Mouse (Mus musculus) fibroblast of lung, adult 2 months (primary cell): ENCODE measurements around the gene Cdk14.
A peak's percentile ranks its signal among the peaks of the same experiment; 100 is the strongest.

Experiments used
- DNase-seq: peaks from one replicate; pipeline ENCODE4 v3.0.0-alpha.2; 2011; ENCODE audit warnings: low read depth

Gene Cdk14

DNA sequence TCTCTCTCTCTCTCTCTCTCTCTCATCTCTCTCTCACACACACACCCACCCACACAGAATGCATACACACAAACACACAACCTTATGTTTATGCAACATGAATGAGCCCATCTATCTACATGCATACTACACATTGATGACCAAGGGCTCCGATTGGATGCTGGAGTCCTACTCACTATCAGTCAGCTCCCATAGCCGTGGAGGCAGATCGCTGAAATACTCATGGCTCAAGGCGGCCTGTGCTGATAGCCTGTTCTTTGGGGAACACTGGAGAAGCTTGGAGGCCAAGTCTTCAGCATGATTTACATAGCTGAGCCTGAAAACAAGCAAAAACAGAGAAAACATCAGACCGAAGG, 526.3 kb downstream of the Cdk14 start:
- no peak for DNase-seq

DNA sequence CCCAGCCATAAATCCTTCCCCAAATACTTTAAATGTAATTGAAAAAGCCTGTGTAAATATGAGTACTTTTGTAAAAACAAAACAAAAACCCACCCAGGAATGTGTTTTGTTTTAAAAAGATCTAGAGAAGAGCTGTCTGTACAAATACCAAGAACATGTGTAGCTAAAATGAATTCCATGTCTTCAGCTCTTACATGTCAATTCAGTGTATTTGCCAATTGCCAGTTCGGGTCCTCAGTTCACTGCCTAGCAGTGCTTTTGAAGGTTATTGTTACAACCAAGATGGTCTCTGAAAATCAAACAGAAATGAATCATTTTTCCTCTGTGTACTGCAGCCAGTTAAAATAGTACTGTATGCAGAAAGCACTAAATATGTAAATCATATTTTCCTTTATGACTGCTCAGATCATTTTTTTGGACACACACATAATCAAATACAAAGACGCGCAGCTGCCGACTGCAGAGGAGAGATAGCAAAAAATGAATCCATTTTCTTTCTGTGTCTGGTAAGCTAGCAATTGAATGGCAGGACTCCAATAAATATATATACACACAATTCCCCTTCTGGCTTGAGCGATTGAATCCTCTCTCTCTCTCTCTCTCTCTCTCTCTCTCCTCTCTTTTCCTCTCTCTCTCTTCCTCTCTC, 526.8 kb downstream of the Cdk14 start:
- DNase-seq, result peak; percentile 13

- no peak for DNase-seq
Observed at GRCm38 (mm10) chr5:4892734-4893133, 527.4 kb downstream of the Cdk14 start.

GRCm38 (mm10) chr5:4891862-4892704, 528.0 kb downstream of the Cdk14 start:
- no peak for DNase-seq

DNA sequence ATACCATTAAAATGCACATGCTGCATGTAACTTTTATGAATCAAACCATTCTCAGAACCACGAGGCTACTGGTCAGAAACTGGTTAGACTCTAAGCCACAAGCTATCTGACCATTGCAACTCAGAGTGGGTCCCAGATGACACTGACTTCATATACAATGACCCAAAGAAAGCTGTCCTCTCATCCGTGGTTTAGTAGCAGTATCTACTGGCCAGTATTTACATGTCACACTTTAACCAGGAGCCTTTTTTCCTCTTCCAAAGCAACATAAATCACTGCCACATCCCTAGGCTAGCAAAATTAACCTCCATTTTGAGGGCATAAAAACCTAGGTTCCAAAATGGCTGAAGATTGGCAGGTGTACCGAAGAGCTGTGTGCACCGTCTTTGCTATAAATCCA, 533.0 kb downstream of the Cdk14 start:
- no peak for DNase-seq

- no peak for DNase-seq
Observed at GRCm38 (mm10) chr5:4882841-4883240, 537.3 kb downstream of the Cdk14 start.

DNA sequence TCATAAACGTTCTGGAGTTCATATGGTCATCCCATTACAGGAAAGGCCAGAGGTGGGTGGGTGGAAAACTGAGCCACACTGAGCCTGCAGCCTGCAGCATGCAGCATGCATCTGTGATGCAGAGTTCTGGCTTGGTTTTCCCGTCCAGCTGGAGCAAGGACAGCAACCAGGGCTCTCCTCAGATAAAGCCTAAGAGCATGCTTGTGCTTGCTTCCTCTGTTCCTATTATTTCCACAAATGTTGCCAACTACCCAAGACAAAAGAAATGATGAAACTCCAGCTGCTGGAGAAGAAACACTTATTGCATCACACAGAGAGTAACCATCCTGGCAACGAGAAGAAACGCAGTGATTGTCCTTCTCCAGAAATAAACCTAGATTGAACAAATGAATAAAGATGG, 539.8 kb downstream of the Cdk14 start:
- peak; percentile 11 for DNase-seq

DNA sequence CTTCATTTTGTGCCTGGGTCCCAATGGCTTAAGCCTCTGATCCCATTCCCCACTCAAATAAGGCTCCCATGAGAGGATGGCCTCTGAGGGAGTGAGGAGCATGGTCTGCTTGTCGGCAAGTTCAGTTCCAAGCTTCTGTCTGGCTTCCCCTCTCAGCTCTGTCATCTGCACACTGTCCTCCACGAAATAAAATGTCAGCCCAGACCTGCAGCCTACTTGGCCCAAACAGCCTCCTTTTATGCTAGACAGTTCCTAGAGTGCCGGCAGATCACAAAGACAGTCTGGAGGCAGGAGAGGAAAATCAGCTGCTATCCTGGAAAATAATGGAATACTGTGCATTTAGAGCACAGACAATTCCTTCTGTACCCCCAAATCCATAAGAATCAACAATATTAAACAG, 541.2 kb downstream of the Cdk14 start:
- no peak for DNase-seq

- DNase-seq, result no peak
Observed at GRCm38 (mm10) chr5:4877638-4878037, 542.5 kb downstream of the Cdk14 start.

GRCm38 (mm10) chr5:4877131-4877631, 542.9 kb downstream of the Cdk14 start:
- DNase-seq, result no peak

DNA sequence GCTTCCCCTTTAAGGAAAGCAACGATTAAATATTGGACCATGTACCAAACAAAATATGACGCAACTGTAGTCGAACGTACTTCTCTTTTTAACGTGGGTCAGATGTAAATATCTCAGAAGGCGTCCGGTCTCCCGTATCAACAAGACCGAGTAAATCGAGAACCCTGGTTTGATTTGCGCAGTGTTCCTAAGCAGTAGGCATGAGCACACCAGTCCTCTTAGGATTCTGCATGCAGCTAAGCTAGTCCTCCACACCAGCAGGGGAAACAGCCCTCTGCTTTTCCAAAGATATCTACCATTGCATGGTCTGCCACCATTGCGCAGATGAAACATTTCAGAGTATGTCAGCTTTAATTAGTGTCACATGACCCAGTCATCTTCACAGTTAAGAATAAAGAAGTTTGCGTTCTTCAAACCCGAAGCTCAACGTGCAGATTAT, 543.4 kb downstream of the Cdk14 start:
- DNase-seq, result no peak

DNA sequence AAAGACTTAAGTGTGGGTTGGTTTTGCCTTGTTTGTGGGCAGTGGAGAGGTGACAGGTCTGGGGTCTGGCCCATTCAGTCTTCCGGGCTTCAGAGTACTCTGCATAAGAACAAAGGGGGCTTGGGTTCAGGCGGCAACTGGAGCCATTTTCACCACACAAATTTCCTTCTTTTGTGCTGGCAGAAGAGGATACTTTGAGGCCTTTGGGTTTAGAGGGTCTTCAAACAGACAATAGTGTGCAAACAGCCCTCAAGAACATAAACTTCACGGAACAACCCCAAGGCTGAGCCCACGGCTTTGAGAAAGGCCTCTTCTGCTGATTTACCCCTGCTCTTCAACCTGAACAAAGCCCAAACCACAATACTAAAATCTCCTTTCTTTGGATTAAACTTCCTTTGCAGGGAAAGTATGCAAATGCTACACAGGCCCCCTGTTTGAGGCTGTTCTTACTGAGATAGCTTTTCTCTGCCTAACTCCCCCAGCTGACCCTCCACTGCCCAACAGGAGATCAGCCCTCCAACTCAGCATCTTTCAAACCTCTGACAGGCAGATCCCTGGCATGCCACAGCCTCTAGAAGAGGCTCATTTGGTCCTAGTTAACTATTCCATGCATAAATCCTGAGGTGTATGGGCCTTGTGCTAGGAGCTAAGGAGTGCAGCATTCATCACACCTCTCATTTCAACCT, 549.9 kb downstream of the Cdk14 start:
- DNase-seq, result no peak

GRCm38 (mm10) chr5:4868563-4869120, 551.5 kb downstream of the Cdk14 start:
- DNase-seq, result no peak

DNA sequence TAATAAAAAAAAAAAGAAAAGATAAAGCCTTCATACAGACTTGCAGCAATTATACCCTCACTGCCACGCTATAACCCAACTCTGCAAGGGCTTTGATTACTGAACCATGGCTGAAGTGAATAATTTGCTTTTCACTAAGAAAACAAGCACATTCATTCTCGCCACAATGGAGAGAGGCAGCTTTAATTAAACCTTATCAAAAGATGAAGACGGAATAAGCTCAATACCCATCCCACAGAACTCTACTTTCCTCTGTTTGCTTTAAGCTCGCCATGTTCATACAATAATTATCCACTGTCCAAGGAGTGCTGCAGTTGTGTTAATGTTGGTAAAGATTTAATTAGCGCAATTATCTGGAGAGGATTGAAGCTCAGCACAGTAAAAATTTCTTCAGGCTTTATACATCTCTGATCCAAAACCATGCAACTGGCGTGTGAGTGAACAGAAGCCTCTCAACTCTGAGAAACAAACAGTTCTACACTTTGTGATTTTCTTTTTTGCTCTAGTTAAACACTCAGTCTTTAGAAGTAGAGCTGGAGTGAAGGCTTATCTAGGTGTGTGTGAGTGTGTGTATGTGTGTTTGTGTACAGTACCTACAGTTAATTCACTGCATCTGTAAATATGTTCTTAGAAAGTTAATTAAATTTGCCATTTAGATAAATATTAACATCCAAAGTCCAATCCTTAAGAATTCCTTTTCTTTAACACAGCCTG, 552.1 kb downstream of the Cdk14 start:
- DNase-seq, result no peak

GRCm38 (mm10) chr5:4866945-4867344, 553.2 kb downstream of the Cdk14 start:
- DNase-seq, result no peak

DNA sequence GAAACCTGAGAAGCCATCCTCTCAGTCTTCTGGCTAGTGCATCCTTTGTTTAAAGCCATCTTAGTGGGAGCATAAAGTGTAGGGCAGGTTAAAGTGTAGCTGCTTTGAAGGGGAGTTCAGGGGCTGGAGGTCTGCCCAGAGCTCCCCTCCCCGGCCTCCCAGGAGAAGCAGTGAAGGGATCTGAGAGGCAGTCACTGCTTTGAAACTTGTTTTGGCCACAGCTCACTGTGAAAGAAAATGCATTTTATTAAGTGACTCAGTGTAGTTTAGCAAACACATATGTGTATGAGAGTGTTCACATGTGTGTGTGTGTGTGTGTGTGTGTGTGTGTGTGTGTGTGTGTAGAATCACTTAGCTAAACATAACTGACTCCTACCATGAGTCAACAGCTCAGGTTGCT, 554.0 kb downstream of the Cdk14 start:
- no peak for DNase-seq

GRCm38 (mm10) chr5:4861592-4861991, 558.5 kb downstream of the Cdk14 start:
- no peak for DNase-seq

DNA sequence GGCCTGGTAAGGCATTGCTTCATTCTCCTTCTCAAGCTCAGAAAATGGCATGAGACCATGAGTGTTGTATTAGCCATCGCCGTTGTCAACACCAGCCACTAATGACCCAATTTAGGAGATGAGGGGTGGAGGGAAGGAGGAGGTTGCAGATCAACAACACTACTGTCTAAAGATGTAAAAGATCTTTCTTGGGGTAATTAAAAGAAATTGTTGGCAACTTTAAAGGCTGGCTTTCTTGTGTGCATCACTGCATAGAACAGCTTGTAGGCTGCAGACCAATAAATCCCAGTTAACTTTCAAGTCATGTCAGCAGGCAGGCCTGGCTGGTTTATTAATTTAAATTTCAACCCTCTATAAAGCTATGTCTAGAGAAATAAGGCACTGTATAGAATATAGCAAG, 559.0 kb downstream of the Cdk14 start:
- DNase-seq, result no peak

DNA sequence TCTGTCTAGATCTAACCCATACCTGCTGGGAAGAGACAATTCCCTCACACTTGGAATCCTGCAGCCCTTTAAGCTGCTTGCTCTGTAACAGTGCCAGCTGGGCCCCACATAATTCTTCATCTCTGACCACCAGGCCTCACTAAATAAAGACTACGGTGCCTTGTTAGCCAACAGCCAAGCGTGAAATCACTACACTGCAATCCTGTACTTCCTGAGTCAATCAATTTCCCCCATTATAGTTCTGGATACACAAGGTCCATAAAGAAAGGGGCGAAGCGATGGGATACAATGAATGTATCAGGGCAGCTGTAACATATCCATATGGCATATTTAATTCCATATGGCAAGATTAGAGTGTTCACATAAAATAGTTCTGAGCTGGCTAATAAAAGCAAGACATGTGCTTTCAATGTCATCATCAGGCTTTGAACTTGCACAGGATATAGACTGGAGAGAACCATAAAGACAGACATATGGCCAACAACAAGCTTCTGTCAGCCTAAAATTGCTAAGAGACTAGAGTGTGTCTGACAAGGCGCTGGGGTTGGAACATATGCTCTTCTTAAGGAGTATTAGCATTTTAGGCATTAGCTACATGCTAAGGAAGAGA, 562.0 kb downstream of the Cdk14 start:
- no peak for DNase-seq

DNA sequence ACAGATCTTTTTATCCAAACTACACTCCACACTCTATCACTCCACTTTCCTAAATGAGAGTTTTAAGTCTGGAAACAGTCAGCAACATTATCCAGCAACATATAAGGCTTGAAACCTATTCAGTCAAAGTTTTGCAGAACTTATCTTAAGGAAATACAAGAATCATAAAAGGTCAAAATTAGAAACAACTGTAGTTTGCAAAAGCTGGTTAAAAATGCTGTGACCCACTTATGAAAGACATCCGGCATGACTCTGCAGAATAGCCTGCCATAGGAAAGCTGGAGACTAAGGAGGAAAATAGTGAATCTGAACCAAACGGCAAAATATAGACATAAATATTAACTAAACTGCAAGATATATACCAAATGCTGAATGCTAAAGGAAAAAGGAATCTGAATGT, 566.6 kb downstream of the Cdk14 start:
- DNase-seq, result no peak

DNA sequence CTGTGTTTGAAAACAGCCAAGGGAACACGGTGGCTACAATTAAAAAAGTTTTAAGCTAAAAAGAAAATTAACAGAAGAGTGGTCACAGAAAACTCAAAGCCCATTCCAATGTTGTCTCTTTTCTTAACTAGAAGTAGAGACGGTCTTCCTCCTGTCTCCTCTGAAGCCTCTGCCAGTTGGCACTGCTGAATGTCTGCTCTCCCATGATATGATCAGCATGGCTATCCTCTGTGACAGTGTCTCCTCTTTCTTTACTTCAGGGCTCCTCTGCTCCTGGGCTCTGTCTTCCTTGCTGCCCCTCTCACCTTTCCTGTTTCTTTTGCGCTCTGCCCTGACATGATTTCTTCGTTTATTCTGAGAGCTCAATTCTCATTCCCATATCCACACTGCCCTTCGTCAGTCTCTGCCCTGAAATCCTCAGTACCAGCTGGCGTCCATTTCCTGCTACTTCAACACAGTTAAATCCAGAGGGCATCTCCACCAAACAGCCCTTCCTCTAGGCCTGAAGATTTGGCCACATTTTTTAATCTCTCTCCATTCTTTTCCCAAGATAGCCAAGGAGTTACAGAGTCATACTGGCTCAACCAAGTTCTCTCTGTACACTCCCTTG, 567.3 kb downstream of the Cdk14 start:
- no peak for DNase-seq
